Mouse (Mus musculus) midbrain, embryonic 16.5 days (tissue): ENCODE data around the gene Ube2s. TPM values are rescaled to one million over a fixed set of nuclear protein-coding genes. Genes with fewer than 3 reads are reported as not detected.

Experiments
- ATAC-seq: fragments of 200-750 bp; cut with Nextera tagmentation; 2 replicates; pipeline ENCODE4 v1.8.0; 2017; ENCODE audit warnings: moderate TSS enrichment
- H3K27ac ChIP-seq: fragments of 300-500 bp; sonication (generic); 2 replicates; pipeline ENCODE4 v1.5.1; 2014; ENCODE audit warnings: mild to moderate bottlenecking, low read length, mixed read lengths
- H3K27me3 ChIP-seq: fragments of 300-500 bp; sonication (generic); 2 replicates; pipeline ENCODE4 v1.6.1; 2014; ENCODE audit warnings: low read depth, low read length, mixed read lengths; ENCODE audit not compliant: control insufficient read depth, insufficient read depth
- H3K36me3 ChIP-seq: fragments of 300-500 bp; sonication (generic); 2 replicates; pipeline ENCODE4 v1.6.1; 2014; ENCODE audit warnings: mild to moderate bottlenecking, low read length, moderate library complexity, mixed read lengths; ENCODE audit not compliant: control insufficient read depth, insufficient read depth
- H3K4me1 ChIP-seq: fragments of 300-500 bp; sonication (generic); 2 replicates; pipeline ENCODE4 v1.6.1; 2014; ENCODE audit warnings: mild to moderate bottlenecking, low read length, mixed read lengths; ENCODE audit not compliant: control insufficient read depth, insufficient read depth
- H3K4me2 ChIP-seq: fragments of 300-500 bp; sonication (generic); 2 replicates; pipeline ENCODE4 v1.6.1; 2014; ENCODE audit warnings: mild to moderate bottlenecking, low read length, mixed read lengths
- H3K4me3 ChIP-seq: fragments of 300-500 bp; sonication (generic); 2 replicates; pipeline ENCODE4 v1.5.1; 2014; ENCODE audit warnings: low read depth, mild to moderate bottlenecking, low read length, moderate library complexity, mixed read lengths
- H3K9ac ChIP-seq: fragments of 300-500 bp; sonication (generic); 2 replicates; pipeline ENCODE4 v1.6.1; 2014; ENCODE audit warnings: low read depth, low read length, mixed read lengths
- H3K9me3 ChIP-seq: fragments of 300-500 bp; sonication (generic); replicated peaks from 2 replicates; pipeline ENCODE4 v1.6.1; 2014; ENCODE audit warnings: mild to moderate bottlenecking, low read length, mixed read lengths; ENCODE audit not compliant: control insufficient read depth, poor library complexity, severe bottlenecking
- WGBS: fragments of 180-500 bp; shearing (Covaris S2); extraction: QIAGEN DNeasy Blood & Tissue Kit; methylation state at CpG from one replicate; pipeline ENCODE4 v1.1.7; 2014; 5-methylcytosine and 5-hydroxymethylcytosine counted together
- polyA plus RNA-seq: library from polyadenylated mRNA; unstranded; fragments of >200 nt; fragmentation: Nextera tagmentation; extraction: Ambion mirVana; gene quantifications from 2 replicates; pipeline ENCODE4 v1.2.1, GENCODE M21; 2015

The Ube2s gene
- polyA plus RNA-seq, 1 experiment from 2014 or later = 226 TPM

- no peaks in the 10 kb centered on the region for H3K27me3 ChIP-seq
- H3K4me1 ChIP-seq = peaks cover 22% of the 10 kb centered on the region
- H3K4me2 ChIP-seq = peak overlapping the region; percentile 69
- no peaks in the 10 kb centered on the region for H3K9me3 ChIP-seq
- no peaks in the 10 kb centered on the region for H3K36me3 ChIP-seq
- H3K4me3 ChIP-seq = peak overlapping the region; percentile 72
- ATAC-seq = peak; percentile 82
- H3K27ac ChIP-seq = peak overlapping the region; percentile 87
- peak overlapping the region; percentile 84 for H3K9ac ChIP-seq
- WGBS = 2% methylated on average over 13 of the region's 13 CpGs
Measured at GRCm38 (mm10) chr7:4844917-4845309, 32.5 kb upstream of the Ube2s start.

GRCm38 (mm10) chr7:4844245-4844916 is 32.0 kb upstream of the Ube2s start, which contains the start of gene Shisa7:
Shisa7 (minus strand) TSS chr7:4844696.
- Histone ChIP-seq H3K4me2 (peak within 1 kb of the TSS; percentile 69), H3K4me3 (peak within 1 kb of the TSS; percentile 72), H3K27ac (peak within 1 kb of the TSS; percentile 87), H3K9me3 (no peaks in the 10 kb centered on the region), H3K9ac (peak within 1 kb of the TSS; percentile 84), H3K4me1 (peaks cover 22% of the 10 kb centered on the region), H3K36me3 (no peaks in the 10 kb centered on the region), H3K27me3 (no peaks in the 10 kb centered on the region)
- peak; percentile 70 for ATAC-seq
- 1% methylated on average over 38 of the region's 41 CpGs for WGBS

DNA sequence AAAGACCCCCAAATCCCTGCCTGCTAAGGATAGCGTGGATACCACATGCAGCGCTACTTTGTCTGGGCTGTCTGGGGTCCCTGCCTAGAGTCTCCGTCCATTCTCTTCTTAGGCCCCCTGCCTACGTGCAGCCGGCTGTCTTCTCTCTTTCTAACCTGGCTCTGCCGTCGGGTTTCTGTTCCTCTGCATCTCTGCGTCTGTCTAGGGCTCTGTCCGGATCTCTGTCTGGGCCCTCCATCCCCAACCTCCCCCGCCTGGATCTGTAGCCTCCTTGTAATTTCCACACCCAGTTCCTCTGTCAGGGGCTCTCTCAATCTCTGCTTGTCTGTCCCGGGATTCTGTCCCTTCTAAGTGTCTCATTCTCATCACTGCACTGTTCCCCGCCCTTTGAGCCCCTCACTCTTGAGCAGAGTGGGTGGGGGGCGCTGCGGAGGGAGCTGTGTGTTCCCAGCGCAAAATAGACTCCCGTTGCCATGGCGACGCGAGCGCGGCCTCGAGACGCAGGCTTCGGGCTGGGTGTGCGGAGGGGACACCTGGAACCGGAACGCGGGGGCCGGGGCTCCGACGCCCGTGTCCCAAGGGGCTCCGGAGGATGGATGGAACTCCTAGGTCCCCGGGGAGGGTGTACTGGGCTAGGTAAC is 31.3 kb upstream of the Ube2s start:
- H3K27me3 ChIP-seq = no peaks in the 10 kb centered on the region
- H3K4me3 ChIP-seq = peak overlapping the region; percentile 72
- peak overlapping the region; percentile 87 for H3K27ac ChIP-seq
- H3K4me1 ChIP-seq = peaks cover 22% of the 10 kb centered on the region
- 0% methylated on average over 34 of the region's 34 CpGs for WGBS
- H3K4me2 ChIP-seq = peak overlapping the region; percentile 69
- peak overlapping the region; percentile 84 for H3K9ac ChIP-seq
- ATAC-seq = peak; percentile 67
- no peaks in the 10 kb centered on the region for H3K36me3 ChIP-seq
- H3K9me3 ChIP-seq = no peaks in the 10 kb centered on the region

DNA sequence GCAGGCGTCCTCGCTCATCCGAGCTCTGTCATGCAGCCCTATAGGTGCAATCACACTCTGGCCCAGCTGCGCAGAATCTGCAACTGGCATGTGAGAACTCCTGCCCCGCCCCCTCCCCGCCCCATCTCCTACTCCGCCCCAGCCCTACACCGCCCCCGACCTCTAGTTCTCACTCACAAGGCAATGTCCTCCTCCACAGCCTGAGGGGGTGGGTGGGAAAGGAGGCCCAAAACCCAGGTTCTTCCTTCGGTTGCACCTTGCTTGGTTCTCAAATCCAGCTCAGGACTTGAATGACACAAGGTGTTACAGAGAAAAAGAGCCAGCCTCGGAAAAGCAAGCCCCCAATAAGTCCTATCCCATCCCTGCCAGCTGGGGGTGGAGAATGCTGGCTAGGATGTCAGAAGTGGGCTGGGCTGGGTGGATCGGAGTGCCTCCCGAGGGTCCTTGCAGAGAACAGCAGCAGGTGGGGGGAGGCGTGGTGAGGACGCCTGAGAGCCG is 30.3 kb upstream of the Ube2s start:
- Histone ChIP-seq H3K27me3 (no peaks in the 10 kb centered on the region), H3K27ac (peak overlapping the region; percentile 87), H3K4me3 (peak overlapping the region; percentile 72), H3K9ac (peak overlapping the region; percentile 84), H3K36me3 (no peaks in the 10 kb centered on the region), H3K4me1 (peaks cover 22% of the 10 kb centered on the region), H3K9me3 (no peaks in the 10 kb centered on the region), H3K4me2 (peak overlapping the region; percentile 69)
- ATAC-seq = peak; percentile 63
- 2% methylated on average over 16 of the region's 16 CpGs for WGBS

- ATAC-seq = 0 out of 2 replicates have a peak, but pooled peaks have one; percentile 0
- whole genome bisulfite sequencing = 42% methylated on average over 5 of the region's 5 CpGs
Measured at GRCm38 (mm10) chr7:4842077-4842476, 29.7 kb upstream of the Ube2s start.

DNA sequence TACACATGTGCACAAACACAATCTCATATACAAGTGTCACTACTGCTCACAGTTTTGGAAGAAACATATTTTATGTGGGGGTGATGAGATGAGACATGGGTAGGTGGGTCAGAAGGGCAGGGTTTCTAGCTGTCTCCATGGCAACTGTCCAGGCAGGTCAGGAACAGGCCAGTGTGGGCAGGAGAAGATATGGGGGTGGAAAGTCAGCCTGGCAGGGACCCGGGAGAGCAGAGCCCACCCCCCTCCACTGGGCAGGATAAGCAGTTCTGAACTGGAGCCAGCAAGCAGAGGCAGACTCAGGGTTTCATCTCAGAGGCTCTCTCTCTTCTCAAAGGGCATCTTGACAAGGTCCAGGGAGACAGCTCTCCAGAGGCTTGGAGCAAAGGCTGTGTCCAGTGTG is 25.2 kb upstream of the Ube2s start:
- H3K9ac ChIP-seq = no peak overlapping the region
- no peaks in the 10 kb centered on the region; the same call in 1 of the 2 replicates for H3K36me3 ChIP-seq
- WGBS = 4% methylated on average over 1 of the region's 1 CpGs
- no peak overlapping the region for H3K27ac ChIP-seq
- peaks cover 25% of the 10 kb centered on the region for H3K4me1 ChIP-seq
- no peak for ATAC-seq
- H3K4me3 ChIP-seq = no peak overlapping the region
- peaks cover 3% of the 10 kb centered on the region; the same call in 1 of the 2 replicates for H3K27me3 ChIP-seq
- H3K4me2 ChIP-seq = peak overlapping the region; percentile 91; the same call in 1 of the 2 replicates
- no peaks in the 10 kb centered on the region for H3K9me3 ChIP-seq

More at GRCm38 (mm10) chr7:4842077-4842476, 29.7 kb upstream of the Ube2s start:
- Histone ChIP-seq H3K9ac (peak overlapping the region; percentile 84), H3K4me1 (peaks cover 26% of the 10 kb centered on the region), H3K27ac (peak overlapping the region; percentile 53), H3K4me3 (peak overlapping the region; percentile 72), H3K36me3 (no peaks in the 10 kb centered on the region), H3K4me2 (peak overlapping the region; percentile 69), H3K27me3 (no peaks in the 10 kb centered on the region), H3K9me3 (no peaks in the 10 kb centered on the region)

DNA sequence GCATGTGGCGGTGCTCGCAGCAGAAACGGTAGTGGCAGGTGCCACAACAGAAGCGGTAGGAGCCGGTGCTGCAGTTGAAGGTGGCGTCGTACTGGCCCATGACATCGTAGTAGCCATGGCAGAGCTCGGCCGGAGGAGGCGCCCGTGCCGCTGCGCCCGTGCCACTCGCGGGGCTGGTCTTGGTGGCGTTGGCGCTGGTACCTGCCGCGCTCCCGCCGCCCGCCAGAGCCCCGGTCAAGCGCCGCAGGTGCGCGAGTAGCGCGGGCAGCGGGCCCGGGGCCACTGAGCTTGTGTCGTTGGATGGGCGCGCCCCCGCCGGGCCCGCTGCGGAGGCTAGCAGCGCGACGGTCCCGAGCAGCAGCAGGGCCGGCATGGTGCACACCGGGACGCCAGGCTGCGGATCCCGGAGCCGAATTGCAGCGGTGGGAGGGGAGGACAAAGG is 24.0 kb upstream of the Ube2s start:
- Histone ChIP-seq H3K4me3 (peak overlapping the region; percentile 66), H3K9ac (peak overlapping the region; percentile 90), H3K27me3 (peaks cover 5% of the 10 kb centered on the region), H3K36me3 (peaks cover 3% of the 10 kb centered on the region), H3K4me1 (peaks cover 16% of the 10 kb centered on the region), H3K27ac (peak overlapping the region; percentile 90), H3K4me2 (peak overlapping the region; percentile 91), H3K9me3 (no peaks in the 10 kb centered on the region)
- WGBS = under 1% methylated on average over 50 of the region's 51 CpGs
- ATAC-seq = peak; percentile 91

DNA sequence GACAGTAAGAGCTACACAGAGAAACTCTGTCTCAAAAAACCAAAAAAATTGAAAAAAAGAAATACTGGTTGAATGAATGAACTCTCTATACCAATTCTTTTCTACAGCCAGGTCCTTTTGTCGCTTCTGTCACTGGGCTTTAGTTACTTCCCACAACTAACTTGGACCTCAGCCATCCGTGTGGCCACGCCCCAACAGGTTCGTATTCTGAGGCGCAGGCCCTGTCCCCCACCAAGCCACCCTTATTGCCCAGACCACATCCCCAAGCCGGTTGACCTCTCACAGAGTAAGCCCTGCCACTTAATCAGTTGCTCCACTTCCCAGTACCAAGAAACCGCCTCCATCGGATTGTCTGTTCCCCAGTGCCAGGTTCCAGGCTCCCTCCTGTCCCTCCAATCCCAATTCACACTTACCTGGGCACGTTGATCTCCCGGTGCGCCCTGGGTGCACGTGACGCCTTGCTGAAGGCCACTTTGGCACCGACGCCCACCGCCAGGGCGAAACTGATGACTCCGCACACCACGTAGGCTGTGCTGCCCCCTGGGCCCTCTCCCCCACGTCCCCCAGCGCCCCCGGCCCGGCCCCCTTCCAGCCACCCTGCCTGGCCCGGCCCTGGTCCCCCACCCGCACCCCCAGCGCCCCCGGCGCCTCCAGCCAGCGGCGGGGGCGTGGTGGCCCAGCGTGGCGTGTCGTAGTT is 23.4 kb upstream of the Ube2s start:
- H3K9me3 ChIP-seq = no peaks in the 10 kb centered on the region
- peak; percentile 46 for ATAC-seq
- 9% methylated on average over 25 of the region's 34 CpGs for WGBS
- peak overlapping the region; percentile 90 for H3K27ac ChIP-seq
- peak overlapping the region; percentile 91 for H3K4me2 ChIP-seq
- H3K27me3 ChIP-seq = peaks cover 6% of the 10 kb centered on the region
- H3K9ac ChIP-seq = peak overlapping the region; percentile 90
- peak overlapping the region; percentile 66 for H3K4me3 ChIP-seq
- peaks cover 3% of the 10 kb centered on the region for H3K36me3 ChIP-seq
- H3K4me1 ChIP-seq = peaks cover 16% of the 10 kb centered on the region
